Mouse (Mus musculus) inflammation-experienced regulatory T-cells, adult 6 months (primary cell): ENCODE results near the gene Nudt2. TPM values are rescaled to one million over a fixed set of nuclear protein-coding genes. Genes with fewer than 3 reads are reported as not detected.
"Not testable (repeated sequence)": the region's sequence is repeated elsewhere in the genome, so short reads cannot be mapped to it uniquely, and the experiment has no call there.

Experiments
- ATAC-seq: one replicate; pipeline ENCODE4 v1.8.0; 2017
- polyA plus RNA-seq, 3 experiments: library from polyadenylated mRNA; unstranded; fragments of 100-300 nt; shearing (Covaris generic); gene quantifications; one replicate each; pipeline ENCODE4 v1.2.1; 2017

The Nudt2 gene
- 10 to 100 TPM; 15.3 to 22.1 (median 17.8) TPM for polyA plus RNA-seq

- peak; percentile 98 for ATAC-seq
Measured at GRCm38 (mm10) chr4:41464345-41465286, at the start of gene Nudt2, which contains the start of gene Kif24. Gene Nudt2, plus strand, starts transcription at chr4:41465151. Gene Kif24, minus strand, starts transcription at chr4:41464887.

- ATAC-seq = no peak
Measured at GRCm38 (mm10) chr4:41416966-41417365, 48.0 kb upstream of the Nudt2 start.

GRCm38 (mm10) chr4:41438931-41439330 lies 26.0 kb upstream of the Nudt2 start:
- no peak for ATAC-seq

- ATAC-seq = no peak
Measured at GRCm38 (mm10) chr4:41442790-41443302, 22.1 kb upstream of the Nudt2 start.

GRCm38 (mm10) chr4:41447595-41447994 lies 17.4 kb upstream of the Nudt2 start:
- no peak for ATAC-seq

GRCm38 (mm10) chr4:41460690-41461089 lies 4.3 kb upstream of the Nudt2 start:
- no peak for ATAC-seq

GRCm38 (mm10) chr4:41463051-41463738 lies 1.8 kb upstream of the Nudt2 start:
- ATAC-seq = not testable (repeated sequence)

- no peak for ATAC-seq
Measured at GRCm38 (mm10) chr4:41465287-41465665, 325 bp downstream of the Nudt2 start.

- no peak for ATAC-seq
Measured at GRCm38 (mm10) chr4:41468396-41469080, 3.6 kb downstream of the Nudt2 start.

- ATAC-seq = no peak
Measured at GRCm38 (mm10) chr4:41469199-41469598, 4.2 kb downstream of the Nudt2 start.

- no peak for ATAC-seq
Measured at GRCm38 (mm10) chr4:41470051-41470683, 5.2 kb downstream of the Nudt2 start.

- ATAC-seq = no peak
Measured at GRCm38 (mm10) chr4:41470684-41471383, 5.9 kb downstream of the Nudt2 start.

- ATAC-seq = no peak
Measured at GRCm38 (mm10) chr4:41471384-41471689, 6.4 kb downstream of the Nudt2 start.

GRCm38 (mm10) chr4:41477648-41478160 lies 12.8 kb downstream of the Nudt2 start:
- no peak for ATAC-seq

GRCm38 (mm10) chr4:41478751-41479455 lies 14.0 kb downstream of the Nudt2 start:
- no peak for ATAC-seq

GRCm38 (mm10) chr4:41479456-41479804 lies 14.5 kb downstream of the Nudt2 start:
- no peak for ATAC-seq

- ATAC-seq = no peak
Measured at GRCm38 (mm10) chr4:41480254-41480653, 15.3 kb downstream of the Nudt2 start.

GRCm38 (mm10) chr4:41481601-41482017 lies 16.7 kb downstream of the Nudt2 start:
- no peak for ATAC-seq

- ATAC-seq = no peak
Measured at GRCm38 (mm10) chr4:41492951-41493350, 28.0 kb downstream of the Nudt2 start.

GRCm38 (mm10) chr4:41493464-41494116 lies 28.6 kb downstream of the Nudt2 start:
- ATAC-seq = no peak
